Mouse (Mus musculus) limb, embryonic 15.5 days (tissue): ENCODE results near the gene Zfand3. TPM values are rescaled to one million over a fixed set of nuclear protein-coding genes. Genes with fewer than 3 reads are reported as not detected.

Experiments used
- ATAC-seq: fragments of 200-750 bp; cut with Nextera tagmentation; 2 replicates; pipeline ENCODE4 v1.8.0; 2017; ENCODE audit warnings: low read depth, moderate TSS enrichment; ENCODE audit not compliant: insufficient number of reproducible peaks, low FRiP score, low TSS enrichment
- H3K27ac ChIP-seq: fragments of 300-500 bp; sonication (generic); 2 replicates; pipeline ENCODE4 v1.5.1; 2015; ENCODE audit warnings: moderate library complexity, mild to moderate bottlenecking, inconsistent platforms
- H3K27me3 ChIP-seq: fragments of 300-500 bp; sonication (generic); 2 replicates; pipeline ENCODE4 v1.6.1; 2015; ENCODE audit warnings: inconsistent platforms
- H3K36me3 ChIP-seq: fragments of 300-500 bp; sonication (generic); 2 replicates; pipeline ENCODE4 v1.6.1; 2015; ENCODE audit warnings: inconsistent platforms
- H3K4me1 ChIP-seq: fragments of 300-500 bp; sonication (generic); 2 replicates; pipeline ENCODE4 v1.6.1; 2015; ENCODE audit warnings: inconsistent platforms
- H3K4me2 ChIP-seq: fragments of 300-500 bp; sonication (generic); 2 replicates; pipeline ENCODE4 v1.6.1; 2015; ENCODE audit warnings: mild to moderate bottlenecking, inconsistent platforms
- H3K4me3 ChIP-seq: fragments of 300-500 bp; sonication (generic); 2 replicates; pipeline ENCODE4 v1.5.1; 2015; ENCODE audit warnings: mild to moderate bottlenecking, inconsistent platforms
- H3K9ac ChIP-seq: fragments of 300-500 bp; sonication (generic); 2 replicates; pipeline ENCODE4 v1.6.1; 2015; ENCODE audit warnings: inconsistent platforms
- H3K9me3 ChIP-seq: fragments of 300-500 bp; sonication (generic); 2 replicates; pipeline ENCODE4 v1.6.1; 2016; ENCODE audit warnings: inconsistent platforms
- WGBS: fragments of 180-500 bp; shearing (Covaris S2); methylation state at CpG from one replicate; pipeline ENCODE4 v1.1.7; 2015; 5-methylcytosine and 5-hydroxymethylcytosine counted together
- polyA plus RNA-seq: library from polyadenylated mRNA; unstranded; fragments of >200 nt; fragmentation: Nextera tagmentation; extraction: Ambion mirVana; gene quantifications from 2 replicates; pipeline ENCODE4 v1.2.1, GENCODE M21; 2015

Zfand3 gene
- polyA plus RNA-seq, 1 experiment from 2014 or later = 53.1 TPM

GRCm38 (mm10) chr17:30088431-30088830 lies 83.9 kb downstream of the Zfand3 start:
- Histone ChIP-seq H3K27ac (no peak overlapping the region), H3K9me3 (no peaks in the 10 kb centered on the region), H3K4me1 (peaks cover 4% of the 10 kb centered on the region; the same call in 1 of the 2 replicates), H3K4me3 (no peak overlapping the region), H3K27me3 (no peaks in the 10 kb centered on the region), H3K36me3 (0 out of 2 replicates have a peak, but pooled peaks cover 3% of the 10 kb centered on the region), H3K9ac (no peak overlapping the region), H3K4me2 (no peak overlapping the region)
- 89% methylated on average over 3 of the region's 3 CpGs for WGBS
- ATAC-seq = no peak

GRCm38 (mm10) chr17:30090416-30090815 lies 85.9 kb downstream of the Zfand3 start:
- no peaks in the 10 kb centered on the region for H3K4me1 ChIP-seq
- H3K4me2 ChIP-seq = no peak overlapping the region
- 82% methylated on average over 3 of the region's 3 CpGs for WGBS
- no peaks in the 10 kb centered on the region for H3K9me3 ChIP-seq
- H3K27me3 ChIP-seq = no peaks in the 10 kb centered on the region
- peaks cover 8% of the 10 kb centered on the region for H3K36me3 ChIP-seq
- H3K27ac ChIP-seq = no peak overlapping the region
- no peak for ATAC-seq
- H3K9ac ChIP-seq = no peak overlapping the region
- no peak overlapping the region for H3K4me3 ChIP-seq

GRCm38 (mm10) chr17:30093148-30093749 lies 88.7 kb downstream of the Zfand3 start:
- H3K9me3 ChIP-seq = no peaks in the 10 kb centered on the region
- peaks cover 15% of the 10 kb centered on the region for H3K36me3 ChIP-seq
- H3K4me3 ChIP-seq = no peak overlapping the region
- H3K27me3 ChIP-seq = no peaks in the 10 kb centered on the region
- no peak overlapping the region for H3K27ac ChIP-seq
- no peak for ATAC-seq
- 89% methylated on average over 2 of the region's 2 CpGs for WGBS
- H3K4me1 ChIP-seq = no peaks in the 10 kb centered on the region
- H3K4me2 ChIP-seq = no peak overlapping the region
- no peak overlapping the region for H3K9ac ChIP-seq

GRCm38 (mm10) chr17:30097156-30097555 lies 92.6 kb downstream of the Zfand3 start:
- ATAC-seq = no peak
- 76% methylated on average over 5 of the region's 5 CpGs for WGBS
- no peak overlapping the region for H3K9ac ChIP-seq

GRCm38 (mm10) chr17:30097677-30098076 lies 93.1 kb downstream of the Zfand3 start:
- no peaks in the 10 kb centered on the region for H3K27me3 ChIP-seq

More at GRCm38 (mm10) chr17:30097156-30097555, 92.6 kb downstream of the Zfand3 start:
- no peak overlapping the region for H3K4me2 ChIP-seq
- H3K36me3 ChIP-seq = peaks cover 15% of the 10 kb centered on the region
- no peak overlapping the region for H3K27ac ChIP-seq
- H3K4me1 ChIP-seq = peaks cover 16% of the 10 kb centered on the region
- no peaks in the 10 kb centered on the region for H3K27me3 ChIP-seq
- H3K9me3 ChIP-seq = no peaks in the 10 kb centered on the region
- H3K4me3 ChIP-seq = no peak overlapping the region

GRCm38 (mm10) chr17:30099670-30100069 lies 95.1 kb downstream of the Zfand3 start:
- no peak for ATAC-seq
- Histone ChIP-seq H3K9me3 (no peaks in the 10 kb centered on the region), H3K4me3 (no peak overlapping the region), H3K9ac (no peak overlapping the region), H3K27me3 (no peaks in the 10 kb centered on the region), H3K4me1 (peaks cover 21% of the 10 kb centered on the region), H3K27ac (no peak overlapping the region), H3K36me3 (peaks cover 12% of the 10 kb centered on the region), H3K4me2 (no peak overlapping the region)
- 67% methylated on average over 2 of the region's 2 CpGs for WGBS

More at GRCm38 (mm10) chr17:30097677-30098076, 93.1 kb downstream of the Zfand3 start:
- WGBS = 67% methylated on average over 4 of the region's 4 CpGs
- Histone ChIP-seq H3K9ac (no peak overlapping the region), H3K4me2 (no peak overlapping the region), H3K4me1 (peaks cover 18% of the 10 kb centered on the region), H3K36me3 (peaks cover 15% of the 10 kb centered on the region), H3K4me3 (no peak overlapping the region), H3K9me3 (no peaks in the 10 kb centered on the region), H3K27ac (no peak overlapping the region)
- ATAC-seq = no peak

- Histone ChIP-seq H3K4me3 (no peak overlapping the region), H3K9ac (no peak overlapping the region), H3K4me2 (no peak overlapping the region), H3K4me1 (peaks cover 21% of the 10 kb centered on the region), H3K27me3 (no peaks in the 10 kb centered on the region), H3K9me3 (no peaks in the 10 kb centered on the region), H3K36me3 (no peaks in the 10 kb centered on the region; the same call in 1 of the 2 replicates), H3K27ac (no peak overlapping the region)
- ATAC-seq = no peak
Measured at GRCm38 (mm10) chr17:30101801-30102200, 97.3 kb downstream of the Zfand3 start.

- WGBS = 96% methylated on average over 5 of the region's 5 CpGs
- Histone ChIP-seq H3K4me3 (no peak overlapping the region), H3K9me3 (no peaks in the 10 kb centered on the region), H3K9ac (no peak overlapping the region), H3K36me3 (no peaks in the 10 kb centered on the region; the same call in 1 of the 2 replicates), H3K27ac (no peak overlapping the region), H3K4me1 (peaks cover 21% of the 10 kb centered on the region), H3K4me2 (no peak overlapping the region), H3K27me3 (no peaks in the 10 kb centered on the region)
- no peak for ATAC-seq
Measured at GRCm38 (mm10) chr17:30103005-30103404, 98.5 kb downstream of the Zfand3 start.

GRCm38 (mm10) chr17:30103641-30104165 lies 99.2 kb downstream of the Zfand3 start:
- Histone ChIP-seq H3K4me3 (no peak overlapping the region), H3K27me3 (no peaks in the 10 kb centered on the region), H3K9ac (no peak overlapping the region), H3K4me1 (peaks cover 21% of the 10 kb centered on the region), H3K36me3 (no peaks in the 10 kb centered on the region; the same call in 1 of the 2 replicates), H3K27ac (no peak overlapping the region), H3K4me2 (no peak overlapping the region), H3K9me3 (no peaks in the 10 kb centered on the region)
- WGBS = 70% methylated on average over 4 of the region's 4 CpGs
- no peak for ATAC-seq

- Histone ChIP-seq H3K9ac (no peak overlapping the region), H3K4me3 (no peak overlapping the region), H3K4me1 (peaks cover 19% of the 10 kb centered on the region), H3K9me3 (no peaks in the 10 kb centered on the region), H3K27me3 (no peaks in the 10 kb centered on the region), H3K4me2 (no peak overlapping the region), H3K36me3 (no peaks in the 10 kb centered on the region; the same call in 1 of the 2 replicates), H3K27ac (no peak overlapping the region)
- 87% methylated on average over 3 of the region's 3 CpGs for WGBS
- ATAC-seq = no peak
Measured at GRCm38 (mm10) chr17:30105369-30105768, 100.8 kb downstream of the Zfand3 start.

- ATAC-seq = no peak
- H3K9ac ChIP-seq = no peak overlapping the region
- WGBS = 72% methylated on average over 7 of the region's 7 CpGs
- no peak overlapping the region for H3K4me2 ChIP-seq
- no peaks in the 10 kb centered on the region for H3K27me3 ChIP-seq
- no peaks in the 10 kb centered on the region; the same call in 1 of the 2 replicates for H3K36me3 ChIP-seq
- H3K4me3 ChIP-seq = no peak overlapping the region
- H3K27ac ChIP-seq = no peak overlapping the region
- H3K4me1 ChIP-seq = no peaks in the 10 kb centered on the region
- H3K9me3 ChIP-seq = no peaks in the 10 kb centered on the region
Measured at GRCm38 (mm10) chr17:30110678-30111077, 106.1 kb downstream of the Zfand3 start.

- Histone ChIP-seq H3K4me1 (0 out of 2 replicates have a peak, but pooled peaks cover 6% of the 10 kb centered on the region), H3K27me3 (no peaks in the 10 kb centered on the region), H3K9ac (no peak overlapping the region), H3K4me3 (no peak overlapping the region), H3K4me2 (no peak overlapping the region), H3K9me3 (no peaks in the 10 kb centered on the region), H3K36me3 (no peaks in the 10 kb centered on the region; the same call in 1 of the 2 replicates), H3K27ac (no peak overlapping the region)
- ATAC-seq = no peak
- 80% methylated on average over 5 of the region's 5 CpGs for WGBS
Measured at GRCm38 (mm10) chr17:30111556-30111955, 107.0 kb downstream of the Zfand3 start.
